Mouse (Mus musculus): ENCODE data around the gene Pttg1ip. TPM values are rescaled to one million over a fixed set of nuclear protein-coding genes. Genes with fewer than 3 reads are reported as not detected.

The Pttg1ip gene
- polyA plus RNA-seq, 1 experiment = 814 TPM

DNA sequence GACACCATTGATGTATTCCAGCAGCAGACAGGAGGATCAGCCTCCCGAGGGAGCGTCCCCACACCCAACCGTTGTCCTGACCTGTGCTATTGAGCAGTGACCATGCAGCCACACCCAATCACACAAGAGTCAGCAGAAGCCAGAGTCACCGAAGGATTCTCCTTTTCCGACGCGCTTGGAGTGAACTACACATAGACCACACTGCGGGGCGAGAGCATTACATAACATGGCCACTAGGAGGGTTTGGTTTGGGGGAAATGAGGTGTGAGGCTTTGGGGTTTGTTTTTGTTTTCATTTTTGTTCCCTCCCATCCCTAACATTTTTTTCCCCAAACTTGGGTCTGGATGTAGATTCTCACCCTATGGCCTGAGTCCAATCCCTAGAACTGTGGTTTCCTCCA is 34.6 kb downstream of the Pttg1ip start:
- H3K4me3 ChIP-seq (replicated peaks) = no peak overlapping the region
- no peak for TF ChIP-seq GATA1 (IDR thresholded peaks at IDR 0.05; ENCODE audit: borderline replicate concordance, low read length)
- no peaks in the 10 kb centered on the region for H3K27me3 ChIP-seq (replicated peaks)
- peaks cover 83% of the 10 kb centered on the region for H3K36me3 ChIP-seq (replicated peaks; ENCODE audit: low read length)
- H3K9me3 ChIP-seq = no peaks in the 10 kb centered on the region
- peaks cover 32% of the 10 kb centered on the region for H3K4me1 ChIP-seq

DNA sequence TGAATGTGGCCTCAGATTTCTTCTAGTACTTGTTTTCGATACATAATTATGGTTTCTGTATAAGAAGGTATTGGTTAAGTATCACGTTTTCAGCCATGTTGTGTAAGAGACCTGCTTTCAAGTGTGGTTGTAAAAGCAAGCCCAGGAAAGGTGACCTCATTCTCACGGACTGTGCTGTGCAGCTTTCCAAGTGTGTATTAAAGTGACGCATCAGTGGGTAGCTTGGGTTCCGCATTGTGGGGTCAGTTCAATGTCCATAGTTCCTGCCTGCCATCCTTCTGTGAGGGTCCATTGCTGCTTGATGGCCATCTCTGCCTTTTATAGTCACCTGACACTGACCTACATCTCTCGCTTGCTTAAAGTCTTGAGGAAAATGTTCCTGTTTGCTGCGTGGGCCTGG is 35.4 kb downstream of the Pttg1ip start:
- no peaks in the 10 kb centered on the region for H3K9me3 ChIP-seq
- no peak for TF ChIP-seq FLI1 (IDR thresholded peaks at IDR 0.05; ENCODE audit: low read length)
- no peak for TF ChIP-seq GATA1 (IDR thresholded peaks at IDR 0.05; ENCODE audit: borderline replicate concordance, low read length)
- peaks cover 75% of the 10 kb centered on the region for H3K36me3 ChIP-seq (replicated peaks; ENCODE audit: low read length)
- H3K4me3 ChIP-seq (replicated peaks) = no peak overlapping the region
- H3K4me1 ChIP-seq = peaks cover 38% of the 10 kb centered on the region
- no peaks in the 10 kb centered on the region for H3K27me3 ChIP-seq (replicated peaks)

DNA sequence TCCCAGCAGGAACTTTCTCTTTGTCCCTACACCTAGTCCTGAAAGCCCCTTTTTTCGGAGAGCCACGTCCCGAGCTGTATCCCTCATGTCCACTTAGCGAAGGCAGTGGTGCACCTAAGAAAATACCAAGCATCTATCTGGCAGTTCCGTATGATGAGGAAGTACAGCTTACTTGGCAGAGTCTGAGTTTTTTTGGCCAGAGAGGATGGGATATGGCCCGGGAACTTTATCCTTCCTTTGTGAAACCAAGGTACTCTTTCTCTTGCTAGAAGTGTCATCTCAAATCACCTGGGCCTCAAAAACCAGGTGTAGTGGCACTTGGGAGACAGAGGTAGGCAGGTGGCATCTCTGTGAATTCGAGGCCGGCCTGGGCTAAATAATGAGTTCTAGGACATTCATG is 40.0 kb downstream of the Pttg1ip start:
- TF ChIP-seq GATA1 (IDR thresholded peaks at IDR 0.05; ENCODE audit: borderline replicate concordance, low read length) (no peak), FLI1 (IDR thresholded peaks at IDR 0.05; ENCODE audit: low read length) (no peak)
- Histone ChIP-seq H3K27me3 (replicated peaks) (no peaks in the 10 kb centered on the region), H3K4me3 (replicated peaks) (peak overlapping the region; percentile 97), H3K9me3 (no peaks in the 10 kb centered on the region), H3K36me3 (replicated peaks; ENCODE audit: low read length) (peaks cover 56% of the 10 kb centered on the region), H3K4me1 (peaks cover 50% of the 10 kb centered on the region)

DNA sequence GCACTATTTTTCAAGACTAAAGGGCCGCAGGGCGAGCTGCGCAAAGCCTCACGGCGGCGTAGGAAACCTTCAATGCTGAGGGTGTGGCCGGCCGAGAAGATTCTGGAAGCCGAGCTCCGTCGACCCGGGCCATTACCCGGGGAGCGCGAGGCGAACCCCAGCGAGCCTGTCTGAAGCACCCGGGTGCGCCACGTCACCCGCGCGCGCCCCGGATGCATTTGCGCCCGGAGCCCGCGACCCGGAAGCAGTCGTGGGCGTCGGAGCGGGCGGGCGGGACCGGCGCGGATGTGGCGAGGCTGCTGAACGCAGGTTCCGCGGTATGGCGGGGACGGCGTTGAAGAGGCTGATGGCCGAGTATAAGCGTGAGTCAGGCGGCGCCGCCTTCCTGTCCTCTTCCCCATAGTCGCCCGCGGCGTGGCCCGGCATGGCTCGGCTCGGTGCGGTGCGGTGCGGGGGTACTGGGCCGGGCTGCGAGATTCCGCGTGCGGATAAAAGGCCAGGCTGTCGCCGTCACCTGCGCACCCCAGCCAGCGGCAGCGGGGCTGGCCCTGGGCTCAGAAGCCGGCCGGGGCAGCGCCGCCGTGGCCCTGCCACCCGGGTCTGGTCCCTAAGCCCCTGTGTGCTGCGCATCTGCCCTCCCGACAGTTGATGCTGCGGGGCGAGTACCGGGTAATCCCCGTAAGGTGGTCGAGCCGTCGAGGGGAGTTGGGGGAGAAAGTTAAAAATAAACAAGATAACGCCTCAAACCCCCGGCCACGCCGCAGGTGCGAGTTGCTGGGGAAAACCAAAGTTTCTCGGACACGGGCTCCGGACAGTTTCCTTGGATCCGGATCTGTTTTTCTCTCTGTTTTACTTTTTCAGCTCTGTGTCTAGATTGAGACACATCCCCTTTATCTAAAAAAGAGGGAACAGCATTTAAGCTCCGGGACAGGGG is 40.8 kb downstream of the Pttg1ip start, which contains the start of gene Ube2g2:
Gene Ube2g2, plus strand, starts transcription at position 221 of the 934 bp plus-strand sequence.
- Histone ChIP-seq H3K4me3 (replicated peaks) (peak within 1 kb of the TSS; percentile 97), H3K27me3 (replicated peaks) (no peaks in the 10 kb centered on the region), H3K9me3 (no peaks in the 10 kb centered on the region), H3K36me3 (replicated peaks; ENCODE audit: low read length) (peaks cover 51% of the 10 kb centered on the region), H3K4me1 (peaks cover 55% of the 10 kb centered on the region)
- no peak for TF ChIP-seq GATA1 (IDR thresholded peaks at IDR 0.05; ENCODE audit: borderline replicate concordance, low read length)
- no peak; the same call in 1 of the 2 replicates for TF ChIP-seq FLI1 (IDR thresholded peaks at IDR 0.05; ENCODE audit: low read length)

DNA sequence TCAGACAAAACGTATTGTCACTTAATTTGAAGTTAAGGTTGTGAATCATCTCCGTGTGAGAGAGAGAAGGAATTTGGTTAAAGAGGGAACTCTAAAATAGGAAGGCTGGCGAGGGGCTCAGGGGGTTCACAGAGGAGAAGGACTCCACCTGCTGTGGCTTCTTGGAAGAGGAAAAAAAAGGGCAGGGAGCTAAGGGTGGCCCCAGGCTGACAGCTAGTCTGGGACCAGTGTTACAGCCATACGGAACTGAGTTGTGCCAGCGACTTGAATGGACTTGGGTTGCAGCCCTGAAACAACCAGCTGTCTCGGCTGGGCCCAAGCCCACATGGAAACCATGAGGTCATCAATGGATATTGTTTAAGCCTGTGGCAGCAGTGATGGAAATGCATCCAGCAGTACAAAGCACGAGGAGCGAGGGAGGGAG is 41.6 kb downstream of the Pttg1ip start:
- Histone ChIP-seq H3K4me1 (peaks cover 63% of the 10 kb centered on the region), H3K36me3 (replicated peaks; ENCODE audit: low read length) (peaks cover 43% of the 10 kb centered on the region), H3K4me3 (replicated peaks) (peak overlapping the region; percentile 97), H3K27me3 (replicated peaks) (no peaks in the 10 kb centered on the region), H3K9me3 (no peaks in the 10 kb centered on the region)
- no peak for TF ChIP-seq FLI1 (IDR thresholded peaks at IDR 0.05; ENCODE audit: low read length)
- no peak for TF ChIP-seq GATA1 (IDR thresholded peaks at IDR 0.05; ENCODE audit: borderline replicate concordance, low read length)

DNA sequence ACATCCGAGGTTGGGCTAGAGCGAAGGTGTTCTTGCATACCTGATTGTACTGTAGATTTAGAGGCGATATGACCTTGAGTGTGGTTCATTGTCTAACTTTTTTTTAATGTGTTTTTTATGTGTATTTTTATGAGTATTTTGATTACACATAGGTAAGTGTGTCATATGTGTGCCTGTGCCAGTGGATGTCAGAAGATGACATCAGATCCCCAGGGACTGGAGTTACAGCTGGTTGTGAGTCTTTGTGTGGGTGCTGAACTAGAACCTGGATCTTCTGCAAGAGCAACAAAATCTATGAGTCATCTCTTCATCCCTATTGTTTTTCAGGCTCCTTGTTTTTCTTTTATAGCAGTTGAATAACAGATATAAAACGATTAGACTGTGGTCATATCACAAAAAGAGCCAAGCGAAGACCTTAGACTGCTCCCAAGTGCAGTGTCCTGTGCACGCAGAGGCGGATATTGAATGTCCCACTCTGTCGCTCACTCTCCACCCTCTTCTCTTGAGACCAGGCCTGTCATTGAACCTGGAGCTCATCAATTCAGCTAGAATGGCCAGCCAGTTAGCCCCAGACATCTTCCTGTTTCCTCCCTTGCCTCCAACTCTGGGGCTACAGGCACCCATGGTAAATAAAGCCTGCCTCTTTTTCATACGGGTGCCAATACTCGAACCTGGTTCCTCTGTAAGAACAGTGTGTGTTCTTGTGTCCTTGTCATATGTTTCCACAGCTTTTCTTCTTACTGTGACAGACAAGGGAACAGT is 42.3 kb downstream of the Pttg1ip start:
- peaks cover 69% of the 10 kb centered on the region for H3K4me1 ChIP-seq
- peaks cover 41% of the 10 kb centered on the region for H3K36me3 ChIP-seq (replicated peaks; ENCODE audit: low read length)
- H3K9me3 ChIP-seq = no peaks in the 10 kb centered on the region
- H3K4me3 ChIP-seq (replicated peaks) = peak overlapping the region; percentile 97
- H3K27me3 ChIP-seq (replicated peaks) = no peaks in the 10 kb centered on the region
- TF ChIP-seq GATA1 (IDR thresholded peaks at IDR 0.05; ENCODE audit: borderline replicate concordance, low read length) (no peak), FLI1 (IDR thresholded peaks at IDR 0.05; ENCODE audit: low read length) (no peak)

DNA sequence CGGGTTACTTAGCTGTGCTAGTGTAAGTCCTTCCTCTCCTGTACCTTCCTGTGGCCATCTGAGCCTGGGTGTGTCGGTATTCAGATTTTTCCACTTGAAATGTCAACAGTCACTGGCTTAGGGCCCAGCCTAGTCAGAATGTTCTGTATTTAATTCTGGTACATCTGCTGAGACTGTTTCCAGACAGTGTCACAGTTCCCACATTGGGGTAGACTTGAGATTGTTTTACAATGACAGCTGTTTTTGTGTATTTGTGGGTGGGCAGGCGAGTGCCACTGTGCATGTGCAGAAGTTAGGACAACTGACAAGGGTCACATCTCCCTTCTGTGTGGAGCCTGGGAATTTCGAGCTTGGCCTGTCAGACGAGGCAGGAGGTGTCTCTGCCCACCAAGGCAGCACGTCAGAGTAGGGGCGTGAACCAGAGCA is 43.1 kb downstream of the Pttg1ip start:
- H3K9me3 ChIP-seq = no peaks in the 10 kb centered on the region
- H3K27me3 ChIP-seq (replicated peaks) = no peaks in the 10 kb centered on the region
- TF ChIP-seq FLI1 (IDR thresholded peaks at IDR 0.05; ENCODE audit: low read length) (no peak), GATA1 (IDR thresholded peaks at IDR 0.05; ENCODE audit: borderline replicate concordance, low read length) (no peak)
- peaks cover 42% of the 10 kb centered on the region for H3K36me3 ChIP-seq (replicated peaks; ENCODE audit: low read length)
- peaks cover 73% of the 10 kb centered on the region for H3K4me1 ChIP-seq
- H3K4me3 ChIP-seq (replicated peaks) = peak overlapping the region; percentile 59

DNA sequence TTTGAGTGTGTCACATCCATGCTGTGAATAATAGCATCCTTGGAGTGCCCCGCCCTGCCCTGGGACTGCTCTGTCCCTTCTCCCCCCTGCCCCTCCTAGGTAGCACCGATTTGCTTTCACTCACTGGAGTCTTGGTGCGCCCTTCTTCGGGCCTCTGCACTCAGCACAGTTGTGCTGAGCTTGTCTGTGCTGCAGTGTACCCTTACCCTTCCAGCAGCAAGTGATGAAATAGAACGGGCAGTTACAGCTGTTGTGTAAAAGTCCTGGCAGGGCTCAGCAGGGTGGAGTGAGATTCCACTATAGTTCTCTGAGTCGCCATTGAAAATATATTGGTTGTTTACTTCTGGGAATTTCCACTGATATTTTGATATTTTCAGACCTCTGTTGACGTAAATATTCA is 44.5 kb downstream of the Pttg1ip start:
- no peaks in the 10 kb centered on the region for H3K27me3 ChIP-seq (replicated peaks)
- TF ChIP-seq GATA1 (IDR thresholded peaks at IDR 0.05; ENCODE audit: borderline replicate concordance, low read length) (no peak), FLI1 (IDR thresholded peaks at IDR 0.05; ENCODE audit: low read length) (no peak)
- peaks cover 80% of the 10 kb centered on the region for H3K4me1 ChIP-seq
- no peak overlapping the region for H3K4me3 ChIP-seq (replicated peaks)
- no peaks in the 10 kb centered on the region for H3K9me3 ChIP-seq
- peaks cover 49% of the 10 kb centered on the region for H3K36me3 ChIP-seq (replicated peaks; ENCODE audit: low read length)

DNA sequence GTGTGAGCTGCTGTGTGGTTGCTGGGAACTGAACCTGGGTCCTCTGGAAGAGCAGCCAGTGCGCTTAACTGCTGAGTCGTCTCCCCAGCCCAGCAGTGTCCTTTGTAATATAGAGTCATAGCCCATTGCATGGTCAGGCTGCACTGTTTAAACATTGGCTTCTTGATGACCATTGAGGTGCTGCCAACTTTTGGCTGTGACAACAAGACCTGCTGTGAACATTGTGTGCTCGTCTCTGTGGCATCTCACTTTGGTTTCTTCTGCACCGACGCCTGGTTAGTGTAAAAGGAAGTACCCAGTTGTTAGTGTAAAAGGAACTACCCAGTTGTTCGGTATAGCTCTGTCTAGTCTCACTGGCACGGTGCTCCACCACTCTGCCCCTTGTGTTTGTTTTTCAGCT is 45.1 kb downstream of the Pttg1ip start:
- Histone ChIP-seq H3K9me3 (no peaks in the 10 kb centered on the region), H3K27me3 (replicated peaks) (no peaks in the 10 kb centered on the region), H3K36me3 (replicated peaks; ENCODE audit: low read length) (peaks cover 55% of the 10 kb centered on the region), H3K4me1 (peaks cover 76% of the 10 kb centered on the region), H3K4me3 (replicated peaks) (peak overlapping the region; percentile 3)
- no peak for TF ChIP-seq FLI1 (IDR thresholded peaks at IDR 0.05; ENCODE audit: low read length)
- TF ChIP-seq GATA1 (IDR thresholded peaks at IDR 0.05; ENCODE audit: borderline replicate concordance, low read length) = no peak

DNA sequence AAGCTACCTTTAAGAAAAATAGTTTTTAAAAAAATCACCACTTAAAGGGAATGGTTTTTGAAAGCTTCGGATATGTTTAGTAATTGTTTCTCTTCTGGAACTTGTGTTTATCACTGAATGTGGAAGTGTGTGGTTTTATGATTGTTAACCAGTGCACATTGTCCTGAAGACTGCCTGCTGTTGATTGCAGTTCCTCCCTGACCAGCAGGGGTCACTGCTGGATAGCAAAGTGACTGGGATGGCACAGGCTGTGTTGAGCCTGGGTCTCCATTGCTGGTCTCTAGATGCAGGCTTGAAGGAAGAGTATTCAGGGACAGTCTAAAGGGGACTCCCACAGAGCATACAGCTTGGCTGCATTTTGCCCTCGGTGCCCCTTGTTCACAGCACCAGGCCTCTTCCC is 46.0 kb downstream of the Pttg1ip start:
- Histone ChIP-seq H3K36me3 (replicated peaks; ENCODE audit: low read length) (peaks cover 62% of the 10 kb centered on the region), H3K9me3 (no peaks in the 10 kb centered on the region), H3K4me1 (peaks cover 74% of the 10 kb centered on the region), H3K4me3 (replicated peaks) (peak overlapping the region; percentile 46), H3K27me3 (replicated peaks) (no peaks in the 10 kb centered on the region)
- no peak for TF ChIP-seq FLI1 (IDR thresholded peaks at IDR 0.05; ENCODE audit: low read length)
- TF ChIP-seq GATA1 (IDR thresholded peaks at IDR 0.05; ENCODE audit: borderline replicate concordance, low read length) = no peak
